ENCODE assay signal across 7 mouse cellular contexts in the genomic region with DNA sequence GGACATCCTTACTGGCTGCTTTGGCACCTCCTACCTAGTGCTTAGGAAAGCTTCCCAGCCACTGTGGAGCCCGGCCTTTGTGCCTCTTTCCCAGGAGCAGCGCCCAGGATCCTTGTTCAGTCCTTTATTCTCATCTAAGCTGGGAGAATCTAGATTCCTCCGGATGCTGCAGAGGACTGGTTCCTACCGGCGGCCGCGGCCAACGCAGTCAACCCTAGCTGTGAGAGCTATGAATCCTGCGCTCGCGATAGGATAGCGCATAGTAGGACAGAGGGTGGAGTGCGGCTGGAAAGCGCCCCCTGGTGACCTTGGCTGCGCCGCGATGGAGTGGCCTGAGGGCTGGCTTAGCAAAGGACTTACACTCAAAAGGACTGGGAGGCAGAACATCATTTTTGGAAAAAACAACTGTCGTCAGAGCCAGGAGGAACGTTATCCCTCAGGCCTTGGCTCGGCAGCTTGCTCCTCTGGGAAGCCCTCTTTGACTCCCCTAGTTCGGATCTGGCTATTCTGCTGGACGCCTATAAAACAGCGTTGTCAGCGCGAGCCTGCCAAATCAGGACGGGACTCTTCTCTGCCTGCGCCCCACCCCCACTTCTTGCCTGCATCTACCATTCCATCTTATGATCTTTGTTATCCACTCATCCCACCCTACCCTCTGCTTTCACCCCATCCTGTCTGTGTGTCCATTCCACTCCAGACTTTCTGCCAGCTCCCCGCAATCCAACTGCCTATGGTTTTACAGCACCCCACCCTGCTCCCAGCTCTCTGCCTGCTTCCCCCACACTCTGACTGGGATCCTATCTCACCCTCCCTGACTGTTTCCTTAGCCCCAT. TPM values are rescaled to one million over a fixed set of nuclear protein-coding genes. Genes with fewer than 3 reads are reported as not detected.
DNase-seq lines count a peak whose midpoint lies in the region; ATAC-seq and TF ChIP-seq lines count a peak whose summit lies in the region.

No protein-coding gene starts in this region.

- intact Hi-C loops in heart, postnatal 25 days (cut with DNase I): loop anchor here (1.0 kb wide), 1 partner anchor 153 kb away; no protein-coding TSS in a partner anchor

- peak overlapping the region; percentile 74 for H3K4me3 ChIP-seq in E14TG2a.4 (replicated peaks; ENCODE audit: low read length)
- no peak overlapping the region for H3K4me3 ChIP-seq in forebrain, embryonic 14.5 days (ENCODE audit: low read depth, low read length)
- peak overlapping the region; percentile 14 for H3K4me3 ChIP-seq in limb, embryonic 13.5 days
- H3K4me3 ChIP-seq in midbrain, embryonic 12.5 days: peak overlapping the region; percentile 9; the same call in 1 of the 2 replicates

- H3K9me3 ChIP-seq in E14TG2a.4 (ENCODE audit: low read length): peaks cover 4% of the 10 kb centered on the region; the same call in 1 of the 2 replicates
- no peaks in the 10 kb centered on the region for H3K9me3 ChIP-seq in forebrain, embryonic 14.5 days (replicated peaks; ENCODE audit: control insufficient read depth, low read length)
- no peaks in the 10 kb centered on the region for H3K9me3 ChIP-seq in limb, embryonic 13.5 days
- H3K9me3 ChIP-seq in midbrain, embryonic 12.5 days: no peaks in the 10 kb centered on the region

- no peak overlapping the region; the same call in 1 of the 2 replicates for H3K9ac ChIP-seq in forebrain, embryonic 14.5 days (ENCODE audit: low read length)
- H3K9ac ChIP-seq in limb, embryonic 13.5 days: peak overlapping the region; percentile 39
- H3K9ac ChIP-seq in midbrain, embryonic 12.5 days (replicated peaks): no peak overlapping the region

- peak; percentile 57 for DNase-seq in Muller cell, postnatal 12 days (ENCODE audit: inconsistent ontology term)
- no peak for DNase-seq in forebrain, embryonic 14.5 days (ENCODE audit: low spot score)
- DNase-seq in heart, postnatal 25 days (ENCODE audit: low spot score): peak; percentile 72
- DNase-seq in testis, postnatal 14 days (ENCODE audit: low spot score): peak; percentile 61

- no peak overlapping the region for H3K27ac ChIP-seq in forebrain, embryonic 14.5 days (ENCODE audit: low read depth, low read length)
- H3K27ac ChIP-seq in limb, embryonic 13.5 days: no peak overlapping the region
- no peak overlapping the region for H3K27ac ChIP-seq in midbrain, embryonic 12.5 days (replicated peaks)

- no peaks in the 10 kb centered on the region for H3K27me3 ChIP-seq in E14TG2a.4 (ENCODE audit: insufficient read depth, low read length)
- H3K27me3 ChIP-seq in forebrain, embryonic 14.5 days (replicated peaks; ENCODE audit: control insufficient read depth, insufficient read depth, low read length): no peaks in the 10 kb centered on the region
- H3K27me3 ChIP-seq in limb, embryonic 13.5 days: peaks cover 16% of the 10 kb centered on the region
- peaks cover 22% of the 10 kb centered on the region for H3K27me3 ChIP-seq in midbrain, embryonic 12.5 days

- peak overlapping the region; percentile 28; the same call in 1 of the 2 replicates for H3K4me2 ChIP-seq in forebrain, embryonic 14.5 days (ENCODE audit: low read length)
- peak overlapping the region; percentile 45 for H3K4me2 ChIP-seq in limb, embryonic 13.5 days (replicated peaks)
- H3K4me2 ChIP-seq in midbrain, embryonic 12.5 days (replicated peaks): peak overlapping the region; percentile 35

- peak; percentile 56 for ATAC-seq in forebrain, embryonic 14.5 days
- peak; percentile 10; the same call in 1 of the 2 replicates for ATAC-seq in limb, embryonic 13.5 days (ENCODE audit: low FRiP score, low read depth)
- ATAC-seq in midbrain, embryonic 12.5 days (ENCODE audit: low FRiP score, low read depth): peak; percentile 64

- peaks cover 46% of the 10 kb centered on the region for H3K4me1 ChIP-seq in E14TG2a.4 (replicated peaks; ENCODE audit: low read depth, low read length)
- H3K4me1 ChIP-seq in forebrain, embryonic 14.5 days (ENCODE audit: control insufficient read depth, insufficient read depth, low read length): no peaks in the 10 kb centered on the region
- peaks cover 10% of the 10 kb centered on the region for H3K4me1 ChIP-seq in limb, embryonic 13.5 days
- peaks cover 10% of the 10 kb centered on the region for H3K4me1 ChIP-seq in midbrain, embryonic 12.5 days

- WGBS in forebrain, embryonic 14.5 days: under 1% methylated on average over 28 of the region's 28 CpGs
- WGBS in limb, embryonic 13.5 days: under 1% methylated on average over 28 of the region's 28 CpGs
- 1% methylated on average over 28 of the region's 28 CpGs for WGBS in midbrain, embryonic 12.5 days

- H3K36me3 ChIP-seq in E14TG2a.4 (ENCODE audit: insufficient read depth, low read length): peaks cover 16% of the 10 kb centered on the region
- peaks cover 23% of the 10 kb centered on the region for H3K36me3 ChIP-seq in forebrain, embryonic 14.5 days (ENCODE audit: control insufficient read depth, insufficient read depth, low read length)
- peaks cover 26% of the 10 kb centered on the region for H3K36me3 ChIP-seq in limb, embryonic 13.5 days
- H3K36me3 ChIP-seq in midbrain, embryonic 12.5 days: peaks cover 26% of the 10 kb centered on the region

- TF ChIP-seq CTCF in E14TG2a.4 (conservative IDR thresholded peaks at IDR 0.05; ENCODE audit: low read length): peak; percentile 65

RNA-seq across cellular contexts. Expression of gene Numbl, which starts 26.8 kb away (rescaled TPM):
- 22.9 and 28.6 TPM in 2 replicates for polyA plus RNA-seq in forebrain, embryonic 14.5 days (2014; fragmentation: Nextera tagmentation; extraction: Ambion mirVana)
- total RNA-seq in heart, postnatal 25 days (2021): 1 to 10 TPM; 4.5 to 5.3 TPM
- 32.3 and 34.1 TPM in 2 replicates for polyA plus RNA-seq in limb, embryonic 13.5 days (2015; fragmentation: Nextera tagmentation; extraction: Ambion mirVana)
- polyA plus RNA-seq in midbrain, embryonic 12.5 days (2016; fragmentation: Nextera tagmentation; extraction: Ambion mirVana): 59.8 and 61.2 TPM in 2 replicates

RNA-seq across cellular contexts. Expression of gene Coq8b, which starts 52.3 kb away (rescaled TPM):
- polyA plus RNA-seq in forebrain, embryonic 14.5 days (2014; fragmentation: Nextera tagmentation; extraction: Ambion mirVana): 21.1 and 22.9 TPM in 2 replicates
- total RNA-seq in heart, postnatal 25 days (2021): 1 to 10 TPM; 7.3 to 8.1 TPM
- 17.7 and 18.5 TPM in 2 replicates for polyA plus RNA-seq in limb, embryonic 13.5 days (2015; fragmentation: Nextera tagmentation; extraction: Ambion mirVana)
- polyA plus RNA-seq in midbrain, embryonic 12.5 days (2016; fragmentation: Nextera tagmentation; extraction: Ambion mirVana): 22.1 and 22.9 TPM in 2 replicates

RNA-seq across cellular contexts. Expression of gene Ltbp4, which starts 52.4 kb away (rescaled TPM):
- 8.0 and 11.0 TPM in 2 replicates for polyA plus RNA-seq in forebrain, embryonic 14.5 days (2014; fragmentation: Nextera tagmentation; extraction: Ambion mirVana)
- 100 to 1,000 TPM; 210 to 247 TPM for total RNA-seq in heart, postnatal 25 days (2021)
- 25.8 and 29.3 TPM in 2 replicates for polyA plus RNA-seq in limb, embryonic 13.5 days (2015; fragmentation: Nextera tagmentation; extraction: Ambion mirVana)
- polyA plus RNA-seq in midbrain, embryonic 12.5 days (2016; fragmentation: Nextera tagmentation; extraction: Ambion mirVana): 10.1 and 10.2 TPM in 2 replicates

RNA-seq across cellular contexts. Expression of gene Itpkc, which starts 56.6 kb away (rescaled TPM):
- polyA plus RNA-seq in forebrain, embryonic 14.5 days (2014; fragmentation: Nextera tagmentation; extraction: Ambion mirVana): 4.4 and 6.5 TPM in 2 replicates
- 1 to 10 TPM; 4.4 to 4.7 TPM for total RNA-seq in heart, postnatal 25 days (2021)
- 6.6 and 7.2 TPM in 2 replicates for polyA plus RNA-seq in limb, embryonic 13.5 days (2015; fragmentation: Nextera tagmentation; extraction: Ambion mirVana)
- polyA plus RNA-seq in midbrain, embryonic 12.5 days (2016; fragmentation: Nextera tagmentation; extraction: Ambion mirVana): 8.7 and 10.2 TPM in 2 replicates

Comparison
In these comparisons a context has a peak if more than half of its experiments do, and no peak if none do; other contexts are left out.
1. ATAC-seq: peak in every context shown above with its lines; median percentile 64 in midbrain, embryonic 12.5 days; 56 in forebrain, embryonic 14.5 days; 10 in limb, embryonic 13.5 days.